Mouse (Mus musculus): ENCODE results near the gene Icam5. TPM values are rescaled to one million over a fixed set of nuclear protein-coding genes. Genes with fewer than 3 reads are reported as not detected.

The Icam5 gene
- total RNA-seq, 2 experiments from 2014 or later = 0.81 to 1.3 TPM

Small RNAs within 50 kb of the gene (microRNA-seq; reads per million reads assigned to microRNA genes)
- gene Mir1900 (not detected), gene Mir7082 (1.1 reads per million)

Other genes starting within 250 kb of the Icam5 start
- 100 to 1,000 TPM; 233 TPM for gene Col5a3, start 217.0 kb upstream of the Icam5 start, total RNA-seq (2021)
- gene Rdh8, start 213.6 kb upstream of the Icam5 start, total RNA-seq (2021) = not detected
- 10 to 100 TPM; 34.4 to 43.7 TPM for gene A230050P20Rik, start 163.4 kb upstream of the Icam5 start, total RNA-seq (2021)
- 1 to 10 TPM; 2.7 to 3.2 TPM for gene Angptl6, start 152.3 kb upstream of the Icam5 start, total RNA-seq (2021)
- gene Ppan, start 143.9 kb upstream of the Icam5 start, total RNA-seq (2021) = 10 to 100 TPM; 47.4 to 53.4 TPM
- gene Eif3g, start 133.4 kb upstream of the Icam5 start, total RNA-seq (2021) = 100 to 1,000 TPM; 177 TPM
- gene Dnmt1, start 72.2 kb upstream of the Icam5 start, total RNA-seq (2021) = 10 to 100 TPM; 71.8 to 89.6 TPM
- 10 to 100 TPM; 12.2 to 17.0 TPM for gene S1pr2, start 55.3 kb upstream of the Icam5 start, total RNA-seq (2021)
- gene Mrpl4, start 29.3 kb upstream of the Icam5 start, total RNA-seq (2021) = 10 to 100 TPM; 96.9 to 97.0 TPM
- 10 to 100 TPM in 1 of 2 experiments, 1 to 10 TPM in 1; 10.0 to 11.7 TPM for gene Icam1, start 16.1 kb upstream of the Icam5 start, total RNA-seq (2021)
- gene Icam4, start 2.7 kb upstream of the Icam5 start, total RNA-seq (2021) = 1 to 10 TPM; 3.8 to 4.5 TPM
- gene Zglp1, start 35.0 kb downstream of the Icam5 start, total RNA-seq (2021) = not detected
- gene Gm49373, start 41.0 kb downstream of the Icam5 start, total RNA-seq (2021) = under 1 TPM in 1 of 2 experiments, not detected in 1; 0.64 TPM
- 10 to 100 TPM; 32.9 to 37.7 TPM for gene Fdx1l, start 41.5 kb downstream of the Icam5 start, total RNA-seq (2021)
- gene Gm38431, start 59.9 kb downstream of the Icam5 start, total RNA-seq (2021) = 1 to 10 TPM; 3.1 to 3.9 TPM
- gene Raver1, start 59.9 kb downstream of the Icam5 start, total RNA-seq (2021) = 10 to 100 TPM; 67.0 to 68.4 TPM
- 10 to 100 TPM; 18.9 to 19.2 TPM for gene Tyk2, start 99.2 kb downstream of the Icam5 start, total RNA-seq (2021)
- gene Cdc37, start 117.9 kb downstream of the Icam5 start, total RNA-seq (2021) = 100 to 1,000 TPM; 174 to 190 TPM
- 10 to 100 TPM in 1 of 2 experiments, 1 to 10 TPM in 1; 9.7 to 10.6 TPM for gene Pde4a, start 133.6 kb downstream of the Icam5 start, total RNA-seq (2021)
- 10 to 100 TPM; 46.6 to 50.8 TPM for gene Keap1, start 207.3 kb downstream of the Icam5 start, total RNA-seq (2021)
- gene S1pr5, start 216.4 kb downstream of the Icam5 start, total RNA-seq (2021) = under 1 TPM; 0.20 to 0.28 TPM
- gene Atg4d, start 233.2 kb downstream of the Icam5 start, total RNA-seq (2021) = 10 to 100 TPM; 33.4 to 38.7 TPM

Data from adrenal gland, postnatal 4 days (tissue).